Mouse (Mus musculus) midbrain, postnatal 0 days (tissue): ENCODE measurements around the gene Olfr750. TPM values are rescaled to one million over a fixed set of nuclear protein-coding genes. Genes with fewer than 3 reads are reported as not detected.

Source experiments
- ATAC-seq: fragments of 200-750 bp; cut with Nextera tagmentation; 2 replicates; pipeline ENCODE4 v1.8.0; 2017; ENCODE audit warnings: moderate number of reproducible peaks, mild to moderate bottlenecking, moderate TSS enrichment, moderate library complexity; ENCODE audit not compliant: low FRiP score
- DNase-seq: peaks from one replicate; pipeline ENCODE4 v3.0.0-alpha.2; 2015; ENCODE audit warnings: low spot score
- H3K27ac ChIP-seq: fragments of 300-500 bp; sonication (generic); 2 replicates; pipeline ENCODE4 v1.5.1; 2014; ENCODE audit warnings: low read depth, mild to moderate bottlenecking, low read length, mixed read lengths
- H3K27me3 ChIP-seq: fragments of 300-500 bp; sonication (generic); 2 replicates; pipeline ENCODE4 v1.6.1; 2014; ENCODE audit warnings: low read length, control low read depth, mixed read lengths; ENCODE audit not compliant: insufficient read depth
- H3K36me3 ChIP-seq: fragments of 300-500 bp; sonication (generic); 2 replicates; pipeline ENCODE4 v1.6.1; 2014; ENCODE audit warnings: low read length, control low read depth, mixed read lengths; ENCODE audit not compliant: insufficient read depth
- H3K4me1 ChIP-seq: fragments of 300-500 bp; sonication (generic); 2 replicates; pipeline ENCODE4 v1.6.1; 2014; ENCODE audit warnings: mild to moderate bottlenecking, control low read depth, antibody characterized with exemption, low read length, mixed read lengths; ENCODE audit not compliant: insufficient read depth
- H3K4me2 ChIP-seq: fragments of 300-500 bp; sonication (generic); 2 replicates; pipeline ENCODE4 v1.6.1; 2014; ENCODE audit warnings: low read depth, mild to moderate bottlenecking, low read length, mixed read lengths; ENCODE audit not compliant: poor library complexity, severe bottlenecking
- H3K4me3 ChIP-seq: fragments of 300-500 bp; sonication (generic); 2 replicates; pipeline ENCODE4 v1.5.1; 2014; ENCODE audit warnings: low read depth, mild to moderate bottlenecking, low read length, moderate library complexity
- H3K9ac ChIP-seq: fragments of 300-500 bp; sonication (generic); replicated peaks from 2 replicates; pipeline ENCODE4 v1.6.1; 2014; ENCODE audit warnings: mild to moderate bottlenecking, low read length, moderate library complexity, mixed read lengths; ENCODE audit not compliant: poor library complexity, severe bottlenecking
- H3K9me3 ChIP-seq: fragments of 300-500 bp; sonication (generic); 2 replicates; pipeline ENCODE4 v1.6.1; 2016; ENCODE audit warnings: low read length, control low read depth
- CTCF ChIP-seq: IDR thresholded peaks from 2 replicates; pipeline ENCODE4 v1.5.1; 2016; ENCODE audit warnings: antibody characterized with exemption, mild to moderate bottlenecking
- WGBS: fragments of 180-500 bp; shearing (Covaris S2); extraction: QIAGEN DNeasy Blood & Tissue Kit; methylation state at CpG from one replicate; pipeline ENCODE4 v1.1.7; 2014; 5-methylcytosine and 5-hydroxymethylcytosine counted together
- polyA plus RNA-seq: library from polyadenylated mRNA; unstranded; fragments of >200 nt; fragmentation: Nextera tagmentation; extraction: Ambion mirVana; gene quantifications from 2 replicates; pipeline ENCODE4 v1.2.1, GENCODE M21; 2015
- total RNA-seq: library from RNA; depleted of rRNA; stranded (reverse); fragments of >200 nt; gene quantifications from 2 replicates; pipeline ENCODE4 v1.2.3, GENCODE M21; 2014

The Olfr750 gene
- total and polyA plus RNA-seq, 2 experiments from 2014 or later: 0.07 TPM; not detected in 1

GRCm38 (mm10) chr14:51089674-51090076 is 15.4 kb upstream of the Olfr750 start:
- WGBS: under 1% methylated on average over 15 of the region's 15 CpGs
- ATAC-seq: no peak

GRCm38 (mm10) chr14:51088970-51089673 is 14.9 kb upstream of the Olfr750 start:
- ATAC-seq (peak; percentile 93), DNase-seq (peak; percentile 97)
- TF ChIP-seq CTCF: no peak
- Histone ChIP-seq H3K4me2 (peak overlapping the region; percentile 64), H3K36me3 (no peaks in the 10 kb centered on the region), H3K9me3 (no peaks in the 10 kb centered on the region), H3K27ac (peak overlapping the region; percentile 84), H3K27me3 (no peaks in the 10 kb centered on the region), H3K9ac (peak overlapping the region; percentile 58), H3K4me1 (no peaks in the 10 kb centered on the region), H3K4me3 (peak overlapping the region; percentile 74)
- under 1% methylated on average over 34 of the region's 34 CpGs for whole genome bisulfite sequencing

More at GRCm38 (mm10) chr14:51089674-51090076, 15.4 kb upstream of the Olfr750 start:
- Histone ChIP-seq H3K27me3 (no peaks in the 10 kb centered on the region), H3K9me3 (no peaks in the 10 kb centered on the region), H3K9ac (peak overlapping the region; percentile 54), H3K4me2 (peak overlapping the region; percentile 64), H3K4me3 (peak overlapping the region; percentile 74), H3K4me1 (no peaks in the 10 kb centered on the region), H3K36me3 (no peaks in the 10 kb centered on the region), H3K27ac (peak overlapping the region; percentile 84)
- DNase-seq: no peak
- no peak for TF ChIP-seq CTCF

GRCm38 (mm10) chr14:51088166-51088969 is 14.1 kb upstream of the Olfr750 start:
- DNase-seq: peak; percentile 82
- H3K4me1 ChIP-seq: peaks cover 5% of the 10 kb centered on the region; the same call in 1 of the 2 replicates
- no peaks in the 10 kb centered on the region for H3K9me3 ChIP-seq
- ATAC-seq: peak; percentile 41; the same call in 1 of the 2 replicates
- no peaks in the 10 kb centered on the region for H3K36me3 ChIP-seq
- WGBS: under 1% methylated on average over 23 of the region's 23 CpGs
- H3K4me2 ChIP-seq: peak overlapping the region; percentile 64
- peak overlapping the region; percentile 58 for H3K9ac ChIP-seq
- H3K4me3 ChIP-seq: peak overlapping the region; percentile 74
- no peaks in the 10 kb centered on the region for H3K27me3 ChIP-seq
- TF ChIP-seq CTCF: no peak
- peak overlapping the region; percentile 84 for H3K27ac ChIP-seq

- H3K4me3 ChIP-seq: peak overlapping the region; percentile 74
- 10% methylated on average over 9 of the region's 9 CpGs for WGBS
- peak overlapping the region; percentile 64 for H3K4me2 ChIP-seq
- no peaks in the 10 kb centered on the region for H3K36me3 ChIP-seq
- H3K27ac ChIP-seq: no peak overlapping the region
- no peak for TF ChIP-seq CTCF
- no peaks in the 10 kb centered on the region for H3K9me3 ChIP-seq
- H3K27me3 ChIP-seq: no peaks in the 10 kb centered on the region
- ATAC-seq: no peak
- peak; percentile 24 for DNase-seq
- no peak overlapping the region for H3K9ac ChIP-seq
- H3K4me1 ChIP-seq: peaks cover 5% of the 10 kb centered on the region; the same call in 1 of the 2 replicates
These were observed 13.5 kb upstream of the Olfr750 start for GRCm38 (mm10) chr14:51087762-51088161.

- H3K9ac ChIP-seq: no peak overlapping the region
- WGBS: 80% methylated on average over 4 of the region's 4 CpGs
- H3K27ac ChIP-seq: no peak overlapping the region
- no peak overlapping the region for H3K4me3 ChIP-seq
- no peaks in the 10 kb centered on the region for H3K36me3 ChIP-seq
- H3K9me3 ChIP-seq: no peaks in the 10 kb centered on the region
- no peaks in the 10 kb centered on the region for H3K27me3 ChIP-seq
- H3K4me1 ChIP-seq: peaks cover 5% of the 10 kb centered on the region; the same call in 1 of the 2 replicates
- DNase-seq (no peak), ATAC-seq (no peak)
- TF ChIP-seq CTCF: no peak
- H3K4me2 ChIP-seq: no peak overlapping the region
These were observed 11.7 kb upstream of the Olfr750 start for GRCm38 (mm10) chr14:51085911-51086310.
